Comparison of ENCODE assay signal across 1 mouse cellular context in the genomic region with DNA sequence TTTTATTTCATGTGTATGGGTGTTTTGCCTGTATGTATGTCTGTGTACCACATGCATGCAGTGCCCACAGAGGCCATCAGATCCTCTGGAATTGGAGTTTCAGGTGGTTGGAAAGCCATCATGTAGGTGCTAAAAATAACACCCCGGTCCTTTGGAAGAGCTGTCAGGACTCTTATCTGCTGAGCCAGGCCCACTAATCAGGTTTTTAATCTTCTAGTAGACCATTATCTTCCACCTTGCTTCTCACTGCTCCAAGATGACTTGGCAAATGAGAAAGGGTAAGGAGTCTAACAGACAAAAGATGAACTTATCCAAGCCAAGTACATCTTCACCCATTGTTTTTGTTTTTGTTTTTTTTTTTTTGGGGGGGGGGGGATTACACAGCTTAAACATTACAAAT.
TF ChIP-seq lines count a peak whose summit lies in the region.

No protein-coding gene starts in this region.

TF ChIP-seq in MEL, 35 proteins besides CTCF, POLR2A, EP300 and RAD21 (continued from another document):
- TF ChIP-seq ELF1 (IDR thresholded peaks at IDR 0.05; ENCODE audit: low read depth, low read length) (no peak), TAL1 (IDR thresholded peaks at IDR 0.05; ENCODE audit: low read length) (no peak), GABPA (IDR thresholded peaks at IDR 0.05; ENCODE audit: low read depth, low read length) (no peak; the same call in 1 of the 2 replicates), SMC3 (IDR thresholded peaks at IDR 0.05; ENCODE audit: low read depth, low read length) (no peak), JUND (IDR thresholded peaks at IDR 0.05; ENCODE audit: low read depth, low read length) (no peak), TCF12 (IDR thresholded peaks at IDR 0.05; ENCODE audit: low read depth, low read length) (peak; percentile 83), MAFK (IDR thresholded peaks at IDR 0.05; ENCODE audit: borderline replicate concordance, low read depth, low read length) (peak; percentile 56; the same call in 1 of the 2 replicates), MXI1 (IDR thresholded peaks at IDR 0.05; ENCODE audit: low read depth, low read length) (no peak), SIN3A (IDR thresholded peaks at IDR 0.05; ENCODE audit: low read length) (no peak), MYB (IDR thresholded peaks at IDR 0.05; ENCODE audit: low read depth, low read length) (no peak), RCOR1 (IDR thresholded peaks at IDR 0.05; ENCODE audit: low read depth, low read length) (no peak), NRF1 (IDR thresholded peaks at IDR 0.05; ENCODE audit: insufficient read depth, low read depth, low read length, poor library complexity, severe bottlenecking) (no peak), HCFC1 (IDR thresholded peaks at IDR 0.05; ENCODE audit: low read depth, low read length) (no peak), MEF2A (IDR thresholded peaks at IDR 0.05; ENCODE audit: extremely low read depth, insufficient replicate concordance, low read depth, low read length, poor library complexity, severe bottlenecking) (peak; percentile 89), USF1 (IDR thresholded peaks at IDR 0.05; ENCODE audit: low read depth, low read length) (no peak), POLR2AphosphoS5 (IDR thresholded peaks at IDR 0.05; ENCODE audit: borderline replicate concordance, low read depth, low read length) (no peak), BHLHE40 (IDR thresholded peaks at IDR 0.05; ENCODE audit: borderline replicate concordance, low read depth, low read length) (no peak), ZC3H11A (IDR thresholded peaks at IDR 0.05; ENCODE audit: low read depth, low read length) (no peak), CHD1 (IDR thresholded peaks at IDR 0.05; ENCODE audit: low read depth, low read length) (no peak), E2F4 (IDR thresholded peaks at IDR 0.05; ENCODE audit: borderline replicate concordance, low read depth, low read length) (no peak), ZNF384 (IDR thresholded peaks at IDR 0.05; ENCODE audit: low read depth, low read length) (no peak; the same call in 1 of the 2 replicates), MAX (IDR thresholded peaks at IDR 0.05; ENCODE audit: low read length) (no peak), MAZ (IDR thresholded peaks at IDR 0.05; ENCODE audit: low read depth, low read length) (no peak)
TF ChIP-seq in MEL: peak in this region for 5.
